Mouse (Mus musculus): ENCODE data around the gene Cfap206.

Gene Cfap206

GRCm38 (mm10) chr4:34673721-34674120 is 56.3 kb downstream of the Cfap206 start:
- DNase-seq (ENCODE audit: low read depth, low spot score): no peak

GRCm38 (mm10) chr4:34667923-34668322 is 62.1 kb downstream of the Cfap206 start:
- no peak for DNase-seq (ENCODE audit: low read depth, low spot score)

GRCm38 (mm10) chr4:34661927-34662326 is 68.1 kb downstream of the Cfap206 start:
- no peak for DNase-seq (ENCODE audit: low read depth, low spot score)

GRCm38 (mm10) chr4:34661514-34661913 is 68.5 kb downstream of the Cfap206 start:
- DNase-seq (ENCODE audit: low read depth, low spot score): no peak

- no peak for DNase-seq (ENCODE audit: low read depth, low spot score)
These were observed 71.0 kb downstream of the Cfap206 start for GRCm38 (mm10) chr4:34659012-34659411.

- no peak for DNase-seq (ENCODE audit: low read depth, low spot score)
These were observed 73.9 kb downstream of the Cfap206 start for GRCm38 (mm10) chr4:34656101-34656500.

- no peak for DNase-seq (ENCODE audit: low read depth, low spot score)
These were observed 76.8 kb downstream of the Cfap206 start for GRCm38 (mm10) chr4:34653179-34653578.

- no peak for DNase-seq (ENCODE audit: low read depth, low spot score)
These were observed 85.2 kb downstream of the Cfap206 start for GRCm38 (mm10) chr4:34644779-34645178.

- no peak for DNase-seq (ENCODE audit: low read depth, low spot score)
These were observed 89.3 kb downstream of the Cfap206 start for GRCm38 (mm10) chr4:34640731-34641130.

GRCm38 (mm10) chr4:34639745-34640364 is 90.2 kb downstream of the Cfap206 start:
- DNase-seq (ENCODE audit: low read depth, low spot score): no peak
